Comparison of ENCODE assay signal across 11 mouse cellular contexts in the genomic region with DNA sequence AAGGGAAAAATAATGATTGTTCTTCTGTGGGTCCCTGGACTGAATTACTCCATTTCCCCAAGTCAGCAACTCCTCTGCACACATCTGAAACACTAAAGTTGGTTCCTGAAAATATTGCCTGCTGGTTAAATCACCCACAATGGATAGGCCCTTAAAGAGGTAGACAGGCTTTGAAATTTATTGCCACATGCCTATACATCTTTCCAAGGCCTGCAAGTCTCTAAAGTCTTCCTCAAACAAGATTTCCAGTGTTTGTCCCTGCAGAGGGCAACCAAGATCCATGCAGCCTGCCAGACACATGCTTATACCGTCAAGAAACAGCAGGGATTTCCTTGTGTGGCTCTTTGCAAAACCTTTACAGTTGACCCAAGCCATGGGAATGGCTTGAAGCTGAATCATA.
DNase-seq lines count a peak whose midpoint lies in the region; ATAC-seq and TF ChIP-seq lines count a peak whose summit lies in the region.
"Had no signal": no experiment of that assay in that cellular context is flagged by ENCODE, and none has a peak within 500 bp of the region (broad histone marks: within the 10 kb centered on the region; RNA-seq: fewer than 3 reads in every experiment).

No protein-coding gene starts in this region.

- H3K4me1 ChIP-seq in lung, postnatal 0 days (ENCODE audit: insufficient read depth, low read depth, low read length) = no peaks in the 10 kb centered on the region
- no peaks in the 10 kb centered on the region for H3K4me1 ChIP-seq in neural tube, embryonic 11.5 days (ENCODE audit: control insufficient read depth, insufficient read depth, low read length)

- no peaks in the 10 kb centered on the region for H3K27me3 ChIP-seq in lung, postnatal 0 days (replicated peaks; ENCODE audit: insufficient read depth, low read length)
- H3K27me3 ChIP-seq in neural tube, embryonic 11.5 days (ENCODE audit: control insufficient read depth, insufficient read depth, low read length) = no peaks in the 10 kb centered on the region

- no peak for ATAC-seq in lung, postnatal 0 days
- ATAC-seq in neural tube, embryonic 11.5 days (ENCODE audit: insufficient read depth, low FRiP score, low TSS enrichment) = no peak
- ATAC-seq: CD4-positive, CD25-positive, alpha-beta regulatory T cell, adult 4 months had no signal

- no peaks in the 10 kb centered on the region for H3K36me3 ChIP-seq in lung, postnatal 0 days (ENCODE audit: insufficient read depth, low read length)
- no peaks in the 10 kb centered on the region for H3K36me3 ChIP-seq in neural tube, embryonic 11.5 days (ENCODE audit: control insufficient read depth, insufficient read depth, low read length)

- no peak overlapping the region for H3K4me2 ChIP-seq in lung, postnatal 0 days (replicated peaks; ENCODE audit: low read depth, low read length)
- no peak overlapping the region for H3K4me2 ChIP-seq in neural tube, embryonic 11.5 days (ENCODE audit: low read depth)

- no peak for DNase-seq in gastrocnemius, adult 2 months
- no peak for DNase-seq in gastrocnemius, postnatal 4 days (ENCODE audit: low spot score in 2 of 2)
- DNase-seq in lung, postnatal 0 days (ENCODE audit: low spot score) = peak; percentile 45
- DNase-seq in lung, postnatal 14 days = no peak
- peak; percentile 57 for DNase-seq in embryo, embryonic 11.5 days (ENCODE audit: low read depth, low spot score)
- peak; percentile 65 for DNase-seq in neural tube, embryonic 11.5 days (ENCODE audit: low spot score)
- no peak for DNase-seq in spleen, postnatal 10 days (ENCODE audit: low spot score in 2 of 2)
- DNase-seq in thymus, postnatal 4 days = no peak
- DNase-seq: cerebellum, adult 11 months had no signal

- no peak for TF ChIP-seq EP300 in lung, postnatal 0 days (IDR thresholded peaks at IDR 0.05)

- no peak overlapping the region for H3K9ac ChIP-seq in lung, postnatal 0 days (replicated peaks; ENCODE audit: low read depth)
- no peak overlapping the region for H3K9ac ChIP-seq in neural tube, embryonic 11.5 days (ENCODE audit: low read length)
- H3K9ac ChIP-seq: liver, embryonic 14.5 days had no signal

- 41% methylated on average over 1 of the region's 1 CpGs for WGBS in lung, postnatal 0 days
- 18% methylated on average over 1 of the region's 1 CpGs for WGBS in neural tube, embryonic 11.5 days

- intact Hi-C loops in gastrocnemius, adult 2 months (cut with DNase I) = no loop called here

- H3K27ac ChIP-seq in gastrocnemius, adult 2 months = no peak overlapping the region
- H3K27ac ChIP-seq in lung, postnatal 0 days (ENCODE audit: low read length) = no peak overlapping the region
- no peak overlapping the region for H3K27ac ChIP-seq in neural tube, embryonic 11.5 days (ENCODE audit: low read depth, low read length)
- H3K27ac ChIP-seq: liver, embryonic 14.5 days had no signal

- no peak overlapping the region for H3K4me3 ChIP-seq in gastrocnemius, adult 2 months
- H3K4me3 ChIP-seq in lung, postnatal 0 days (ENCODE audit: low read depth, low read length) = no peak overlapping the region
- no peak overlapping the region for H3K4me3 ChIP-seq in neural tube, embryonic 11.5 days (ENCODE audit: low read depth, low read length)

- no peaks in the 10 kb centered on the region for H3K9me3 ChIP-seq in lung, postnatal 0 days (ENCODE audit: low read length)
- no peaks in the 10 kb centered on the region for H3K9me3 ChIP-seq in neural tube, embryonic 11.5 days (ENCODE audit: control insufficient read depth, low read length)

- TF ChIP-seq CTCF in gastrocnemius, adult 2 months (IDR thresholded peaks at IDR 0.05) = peak; percentile 25; the same call in 1 of the 2 replicates
- peak; percentile 68 for TF ChIP-seq CTCF in lung, postnatal 0 days (IDR thresholded peaks at IDR 0.05)

Comparison
In these comparisons a context has a peak if more than half of its experiments do, and no peak if none do; other contexts are left out.
1. DNase-seq: peak in lung, postnatal 0 days (single experiment), embryo, embryonic 11.5 days (single experiment) and neural tube, embryonic 11.5 days (single experiment); none in gastrocnemius, adult 2 months (single experiment), gastrocnemius, postnatal 4 days (0 of 2), lung, postnatal 14 days (single experiment), spleen, postnatal 10 days (0 of 2) and thymus, postnatal 4 days (single experiment).